Mouse (Mus musculus) MEL (cell line): Measurements from ENCODE around the gene Tle3.

Experiments used
- CTCF ChIP-seq, 3 experiments: IDR thresholded peaks in 2 of 3; conservative IDR thresholded peaks in 1 of 3; 2 replicates each; pipeline ENCODE4 v1.5.1; 2011 to 2012; ENCODE audit warnings: low read length in 3 of 3, low read depth in 2 of 3, mild to moderate bottlenecking in 2 of 3, improper control_type of control experiment in 1 of 3, inconsistent platforms in 1 of 3, mixed read lengths in 1 of 3, moderate library complexity in 1 of 3; ENCODE audit not compliant: control insufficient read depth in 1 of 3, insufficient read depth in 1 of 3, poor library complexity in 1 of 3, severe bottlenecking in 1 of 3
- EP300 ChIP-seq, 2 experiments: IDR thresholded peaks; 2 replicates each; pipeline ENCODE4 v1.6.1; 2011; ENCODE audit warnings: improper control_type of control experiment in 2 of 2, low read length in 2 of 2, low read depth in 1 of 2, mild to moderate bottlenecking in 1 of 2
- JUND ChIP-seq: IDR thresholded peaks from 2 replicates; pipeline ENCODE4 v1.6.1; 2011; ENCODE audit warnings: low read depth, mild to moderate bottlenecking, improper control_type of control experiment, low read length
- MAX ChIP-seq: IDR thresholded peaks from 2 replicates; pipeline ENCODE4 v1.6.1; 2011; ENCODE audit warnings: low read length, improper control_type of control experiment
- RCOR1 ChIP-seq: IDR thresholded peaks from 2 replicates; pipeline ENCODE4 v1.6.1; 2012; ENCODE audit warnings: low read depth, mild to moderate bottlenecking, inconsistent platforms, low read length, improper control_type of control experiment
- USF1 ChIP-seq: IDR thresholded peaks from 2 replicates; pipeline ENCODE4 v1.6.1; 2014; ENCODE audit warnings: low read depth, mild to moderate bottlenecking, inconsistent platforms, low read length, improper control_type of control experiment, moderate library complexity

- no peak for TF ChIP-seq EP300 (IDR thresholded peaks at IDR 0.05; ENCODE audit: low read depth in 1 of 2, low read length in 2 of 2)
- TF ChIP-seq CTCF (IDR thresholded peaks at IDR 0.05 in 2 of 3, conservative IDR thresholded peaks at IDR 0.05 in 1 of 3; ENCODE audit: control insufficient read depth in 1 of 3, insufficient read depth in 1 of 3, low read depth in 2 of 3, low read length in 3 of 3, poor library complexity in 1 of 3, severe bottlenecking in 1 of 3): no peak
- TF ChIP-seq JUND: no peak
- TF ChIP-seq MAX: no peak
- TF ChIP-seq RCOR1: no peak
- TF ChIP-seq USF1: no peak
Observed at GRCm38 (mm10) chr9:61445151-61445550, 73.0 kb downstream of the Tle3 start.
